ENCODE assay signal across 10 mouse cellular contexts in the genomic region with DNA sequence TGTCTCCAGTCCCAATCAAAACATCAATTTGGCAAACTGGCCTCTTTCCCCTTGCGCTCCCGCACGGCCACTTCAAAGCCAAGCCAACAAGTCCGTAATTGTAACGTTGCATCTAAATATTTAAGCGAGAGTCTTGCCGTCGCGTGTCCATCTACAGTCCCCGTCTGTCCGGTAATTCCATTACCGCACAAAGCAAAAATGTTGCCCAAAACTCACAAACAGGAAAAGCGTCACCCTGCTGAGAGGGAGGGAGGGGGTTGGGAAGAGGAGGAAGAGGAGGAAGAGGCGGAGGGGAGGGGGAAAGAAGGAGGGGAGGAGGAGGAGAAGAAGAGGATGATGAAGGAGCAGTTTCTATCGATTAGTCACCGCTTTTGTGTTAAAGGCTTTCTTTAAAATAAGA. TPM values are rescaled to one million over a fixed set of nuclear protein-coding genes. Genes with fewer than 3 reads are reported as not detected.
DNase-seq lines count a peak whose midpoint lies in the region; ATAC-seq and TF ChIP-seq lines count a peak whose summit lies in the region.
"Had no signal": no experiment of that assay in that cellular context is flagged by ENCODE, and none has a peak within 500 bp of the region (broad histone marks: within the 10 kb centered on the region; RNA-seq: fewer than 3 reads in every experiment).

No protein-coding gene starts in this region.

- no peak overlapping the region for H3K27ac ChIP-seq in heart, embryonic 10.5 days
- H3K27ac ChIP-seq in forebrain, embryonic 14.5 days (ENCODE audit: low read depth, low read length): no peak overlapping the region
- H3K27ac ChIP-seq in midbrain, embryonic 12.5 days (replicated peaks): peak overlapping the region; percentile 96
- H3K27ac ChIP-seq: liver, embryonic 13.5 days had no signal

- H3K9ac ChIP-seq in forebrain, embryonic 14.5 days (ENCODE audit: low read length): no peak overlapping the region
- peak overlapping the region; percentile 79 for H3K9ac ChIP-seq in midbrain, embryonic 12.5 days (replicated peaks)
- H3K9ac ChIP-seq: liver, embryonic 13.5 days had no signal

- under 1% methylated on average over 16 of the region's 16 CpGs for WGBS in heart, embryonic 10.5 days
- 1% methylated on average over 16 of the region's 16 CpGs for WGBS in forebrain, embryonic 14.5 days
- 0% methylated on average over 16 of the region's 16 CpGs for WGBS in midbrain, embryonic 12.5 days

- peaks cover 94% of the 10 kb centered on the region for H3K27me3 ChIP-seq in heart, embryonic 10.5 days (ENCODE audit: insufficient read depth, poor library complexity, severe bottlenecking)
- H3K27me3 ChIP-seq in E14TG2a.4 (ENCODE audit: insufficient read depth, low read length): peaks cover 86% of the 10 kb centered on the region
- peaks cover 96% of the 10 kb centered on the region for H3K27me3 ChIP-seq in forebrain, embryonic 14.5 days (replicated peaks; ENCODE audit: control insufficient read depth, insufficient read depth, low read length)
- H3K27me3 ChIP-seq in midbrain, embryonic 12.5 days: peaks cover 79% of the 10 kb centered on the region

- no peak for ATAC-seq in forebrain, embryonic 14.5 days
- ATAC-seq in midbrain, embryonic 12.5 days (ENCODE audit: low FRiP score, low read depth): peak; percentile 25
- no peak for ATAC-seq in megakaryocyte progenitor cell, adult 5-6 weeks (replicated peaks; ENCODE audit: poor library complexity)

- H3K4me3 ChIP-seq in heart, embryonic 10.5 days: peak overlapping the region; percentile 55
- H3K4me3 ChIP-seq in E14TG2a.4 (replicated peaks; ENCODE audit: low read length): peak overlapping the region; percentile 75
- H3K4me3 ChIP-seq in forebrain, embryonic 14.5 days (ENCODE audit: low read depth, low read length): peak overlapping the region; percentile 15
- H3K4me3 ChIP-seq in midbrain, embryonic 12.5 days: peak overlapping the region; percentile 67
- H3K4me3 ChIP-seq: liver, embryonic 13.5 days had no signal

- H3K4me2 ChIP-seq in forebrain, embryonic 14.5 days (ENCODE audit: low read length): peak overlapping the region; percentile 48
- peak overlapping the region; percentile 72 for H3K4me2 ChIP-seq in midbrain, embryonic 12.5 days (replicated peaks)
- H3K4me2 ChIP-seq: liver, embryonic 13.5 days had no signal

- no peaks in the 10 kb centered on the region for H3K36me3 ChIP-seq in heart, embryonic 10.5 days
- no peaks in the 10 kb centered on the region for H3K36me3 ChIP-seq in E14TG2a.4 (ENCODE audit: insufficient read depth, low read length)
- H3K36me3 ChIP-seq in forebrain, embryonic 14.5 days (ENCODE audit: control insufficient read depth, insufficient read depth, low read length): no peaks in the 10 kb centered on the region
- 0 out of 2 replicates have a peak, but pooled peaks cover 8% of the 10 kb centered on the region for H3K36me3 ChIP-seq in midbrain, embryonic 12.5 days
- H3K36me3 ChIP-seq: liver, embryonic 13.5 days had no signal

- no peaks in the 10 kb centered on the region for H3K9me3 ChIP-seq in heart, embryonic 10.5 days
- H3K9me3 ChIP-seq in E14TG2a.4 (ENCODE audit: low read length): no peaks in the 10 kb centered on the region
- no peaks in the 10 kb centered on the region for H3K9me3 ChIP-seq in forebrain, embryonic 14.5 days (replicated peaks; ENCODE audit: control insufficient read depth, low read length)
- no peaks in the 10 kb centered on the region for H3K9me3 ChIP-seq in midbrain, embryonic 12.5 days
- H3K9me3 ChIP-seq: liver, embryonic 13.5 days had no signal

- TF ChIP-seq CTCF in E14TG2a.4 (conservative IDR thresholded peaks at IDR 0.05; ENCODE audit: low read length): no peak

- DNase-seq in heart, embryonic 10.5 days (ENCODE audit: low spot score): peak; percentile 54
- DNase-seq in heart, postnatal 25 days (ENCODE audit: low spot score): no peak
- no peak for DNase-seq in forebrain, embryonic 14.5 days (ENCODE audit: low spot score)
- DNase-seq in right cerebral cortex, adult 2 months (ENCODE audit: low spot score in 2 of 2): no peak
- DNase-seq in urinary bladder, postnatal 14 days (ENCODE audit: low spot score): no peak
- DNase-seq: adrenal gland, postnatal 36 days; liver, embryonic 13.5 days had no signal

- peaks cover 9% of the 10 kb centered on the region; the same call in 1 of the 2 replicates for H3K4me1 ChIP-seq in heart, embryonic 10.5 days
- peaks cover 23% of the 10 kb centered on the region; the same call in 1 of the 2 replicates for H3K4me1 ChIP-seq in E14TG2a.4 (replicated peaks; ENCODE audit: low read depth, low read length)
- H3K4me1 ChIP-seq in forebrain, embryonic 14.5 days (ENCODE audit: control insufficient read depth, insufficient read depth, low read length): peaks cover 2% of the 10 kb centered on the region; the same call in 1 of the 2 replicates
- H3K4me1 ChIP-seq in midbrain, embryonic 12.5 days: peaks cover 28% of the 10 kb centered on the region
- H3K4me1 ChIP-seq: liver, embryonic 13.5 days had no signal

- intact Hi-C loops in heart, postnatal 25 days (cut with DNase I): no loop called here

RNA-seq across cellular contexts. Expression of gene Pax3, which starts 7.9 kb away (rescaled TPM):
- polyA plus RNA-seq in heart, embryonic 10.5 days (2016; fragmentation: Nextera tagmentation; extraction: Ambion mirVana): 0.28 and 1.9 TPM in 2 replicates
- total RNA-seq in heart, postnatal 25 days (2021): under 1 TPM in 1 of 2 experiments, not detected in 1; 0.06 TPM
- polyA plus RNA-seq in forebrain, embryonic 14.5 days (2014; fragmentation: Nextera tagmentation; extraction: Ambion mirVana): 0.24 and 0.33 TPM in 2 replicates
- polyA plus RNA-seq in midbrain, embryonic 12.5 days (2016; fragmentation: Nextera tagmentation; extraction: Ambion mirVana): 53.6 and 61.9 TPM in 2 replicates
- not detected in 2 replicates for total RNA-seq in megakaryocyte progenitor cell, adult 5-6 weeks (2015)
- not detected in 2 replicates for total RNA-seq in megakaryocyte progenitor cell, adult 5-6 weeks (2017)
- total RNA-seq: adrenal gland, postnatal 36 days had no signal

Comparison
In these comparisons a context has a peak if more than half of its experiments do, and no peak if none do; other contexts are left out.
1. H3K4me3 ChIP-seq: peak in every context shown above with its lines; median percentile 75 in E14TG2a.4; 67 in midbrain, embryonic 12.5 days; 55 in heart, embryonic 10.5 days; 15 in forebrain, embryonic 14.5 days.
2. RNA of gene Pax3, which starts 7.9 kb away (polyA plus RNA-seq): 53.6 to 61.9 TPM in midbrain, embryonic 12.5 days; 0.28 to 1.9 TPM in heart, embryonic 10.5 days and 0.24 to 0.33 TPM in forebrain, embryonic 14.5 days; every median in the first group is over 10 times any median in the second.